Mouse (Mus musculus) T-helper 1 cell (primary cell): ENCODE data around the gene Hgd.

Source experiments
- in situ Hi-C: fragments of 300-600 bp; cut with MboI, MseI; formaldehyde crosslinking; loops from one replicate; pipeline ENCODE4 v1.15.1; 2025; ENCODE audit warnings: high pct_unique_total_duplicates

The Hgd gene

GRCm38 (mm10) chr16:37579591-37579990 is 362 bp upstream of the Hgd start:
- in situ Hi-C loops: no loop called here

- in situ Hi-C loops: no loop called here
Measured at GRCm38 (mm10) chr16:37580651-37581050, 698 bp downstream of the Hgd start.

GRCm38 (mm10) chr16:37581901-37582300 is 1.9 kb downstream of the Hgd start:
- in situ Hi-C loops: no loop called here

- in situ Hi-C loops: no loop called here
Measured at GRCm38 (mm10) chr16:37583306-37583705, 3.4 kb downstream of the Hgd start.

GRCm38 (mm10) chr16:37583801-37584200 is 3.8 kb downstream of the Hgd start:
- in situ Hi-C loops: no loop called here

GRCm38 (mm10) chr16:37584218-37585035 is 4.5 kb downstream of the Hgd start:
- in situ Hi-C loops: no loop called here

- in situ Hi-C loops: no loop called here
Measured at GRCm38 (mm10) chr16:37585129-37585563, 5.2 kb downstream of the Hgd start.

- in situ Hi-C loops: no loop called here
Measured at GRCm38 (mm10) chr16:37590921-37591320, 11.0 kb downstream of the Hgd start.

- in situ Hi-C loops: no loop called here
Measured at GRCm38 (mm10) chr16:37591551-37591950, 11.6 kb downstream of the Hgd start.

GRCm38 (mm10) chr16:37597412-37597811 is 17.5 kb downstream of the Hgd start:
- in situ Hi-C loops: no loop called here

- in situ Hi-C loops: no loop called here
Measured at GRCm38 (mm10) chr16:37598463-37598862, 18.5 kb downstream of the Hgd start.

GRCm38 (mm10) chr16:37599326-37599725 is 19.4 kb downstream of the Hgd start:
- in situ Hi-C loops: no loop called here

GRCm38 (mm10) chr16:37603431-37603830 is 23.5 kb downstream of the Hgd start:
- in situ Hi-C loops: loop anchor here (10.0 kb wide), 1 partner anchor 161 kb away; no protein-coding TSS in a partner anchor

GRCm38 (mm10) chr16:37604243-37604642 is 24.3 kb downstream of the Hgd start:
- in situ Hi-C loops: loop anchor here (10.0 kb wide), 1 partner anchor 161 kb away; no protein-coding TSS in a partner anchor

- in situ Hi-C loops: no loop called here
Measured at GRCm38 (mm10) chr16:37610333-37610732, 30.4 kb downstream of the Hgd start.

GRCm38 (mm10) chr16:37611072-37611471 is 31.1 kb downstream of the Hgd start:
- in situ Hi-C loops: no loop called here

GRCm38 (mm10) chr16:37612013-37612412 is 32.1 kb downstream of the Hgd start:
- in situ Hi-C loops: no loop called here

GRCm38 (mm10) chr16:37614540-37614939 is 34.6 kb downstream of the Hgd start:
- in situ Hi-C loops: no loop called here

GRCm38 (mm10) chr16:37615429-37615828 is 35.5 kb downstream of the Hgd start:
- in situ Hi-C loops: no loop called here

- in situ Hi-C loops: no loop called here
Measured at GRCm38 (mm10) chr16:37616104-37616503, 36.2 kb downstream of the Hgd start.

GRCm38 (mm10) chr16:37617695-37618094 is 37.7 kb downstream of the Hgd start:
- in situ Hi-C loops: no loop called here

GRCm38 (mm10) chr16:37622403-37622802 is 42.5 kb downstream of the Hgd start:
- in situ Hi-C loops: no loop called here

GRCm38 (mm10) chr16:37622919-37623318 is 43.0 kb downstream of the Hgd start:
- in situ Hi-C loops: no loop called here
